Comparison of ENCODE assay signal across 30 mouse cellular contexts in genomic region chrX:108831231-108831630, GRCm38 (mm10).
"Had no signal": no experiment of that assay in that cellular context is flagged by ENCODE, and none has a peak within 500 bp of the region (broad histone marks: within the 10 kb centered on the region; RNA-seq: fewer than 3 reads in every experiment).

No protein-coding gene starts in this region.

- H3K27me3 ChIP-seq: heart, embryonic 12.5 days; heart, embryonic 13.5 days; heart, embryonic 15.5 days; hindbrain, embryonic 12.5 days; hindbrain, embryonic 13.5 days; hindbrain, embryonic 15.5 days; intestine, embryonic 15.5 days; kidney, embryonic 15.5 days had no signal

- H3K4me1 ChIP-seq: heart, embryonic 10.5 days; heart, embryonic 12.5 days; heart, embryonic 13.5 days; heart, embryonic 15.5 days; hindbrain, embryonic 10.5 days; hindbrain, embryonic 12.5 days; hindbrain, embryonic 13.5 days; hindbrain, embryonic 15.5 days; intestine, embryonic 15.5 days; kidney, embryonic 15.5 days had no signal

- H3K9me3 ChIP-seq: heart, embryonic 10.5 days; heart, embryonic 12.5 days; heart, embryonic 13.5 days; heart, embryonic 15.5 days; hindbrain, embryonic 10.5 days; hindbrain, embryonic 12.5 days; hindbrain, embryonic 13.5 days; hindbrain, embryonic 15.5 days; intestine, embryonic 15.5 days; kidney, embryonic 15.5 days had no signal

- H3K4me3 ChIP-seq: heart, embryonic 10.5 days; heart, embryonic 12.5 days; heart, embryonic 13.5 days; heart, embryonic 15.5 days; hindbrain, embryonic 12.5 days; hindbrain, embryonic 13.5 days; hindbrain, embryonic 15.5 days; intestine, embryonic 15.5 days; kidney, embryonic 15.5 days; layer of hippocampus, adult 2 months; left cerebral cortex, adult 2 months had no signal

- H3K36me3 ChIP-seq: heart, embryonic 10.5 days; heart, embryonic 12.5 days; heart, embryonic 13.5 days; heart, embryonic 15.5 days; hindbrain, embryonic 10.5 days; hindbrain, embryonic 12.5 days; hindbrain, embryonic 13.5 days; hindbrain, embryonic 15.5 days; intestine, embryonic 15.5 days; kidney, embryonic 15.5 days had no signal

- H3K9ac ChIP-seq: heart, embryonic 12.5 days; heart, embryonic 13.5 days; heart, embryonic 15.5 days; hindbrain, embryonic 12.5 days; hindbrain, embryonic 13.5 days; hindbrain, embryonic 14.5 days; hindbrain, embryonic 15.5 days; intestine, embryonic 15.5 days; kidney, embryonic 15.5 days had no signal

- H3K4me2 ChIP-seq: heart, embryonic 11.5 days; heart, embryonic 12.5 days; heart, embryonic 13.5 days; heart, embryonic 15.5 days; hindbrain, embryonic 12.5 days; hindbrain, embryonic 13.5 days; hindbrain, embryonic 14.5 days; hindbrain, embryonic 15.5 days; intestine, embryonic 15.5 days; kidney, embryonic 15.5 days had no signal

- DNase-seq: heart, postnatal 10 days; heart, postnatal 14 days; heart, postnatal 36 days; heart, postnatal 4 days; kidney, adult 11 months; kidney, adult 18-20 months; kidney, adult 2 months; kidney, adult 9 months; kidney, postnatal 10 days; kidney, postnatal 14 days; kidney, postnatal 25 days; kidney, postnatal 4 days; layer of hippocampus, adult 9-11 months; layer of hippocampus, postnatal 36 days had no signal

- H3K27ac ChIP-seq: heart, embryonic 10.5 days; heart, embryonic 13.5 days; heart, embryonic 15.5 days; hindbrain, embryonic 10.5 days; hindbrain, embryonic 12.5 days; hindbrain, embryonic 13.5 days; hindbrain, embryonic 14.5 days; hindbrain, embryonic 15.5 days; hindbrain, postnatal 0 days; intestine, embryonic 15.5 days; kidney, embryonic 15.5 days; kidney, postnatal 0 days; layer of hippocampus, adult 2 months; left cerebral cortex, adult 2 months had no signal
